Mouse (Mus musculus) midbrain, embryonic 11.5 days (tissue): Measurements from ENCODE around the gene Kcnq4. TPM values are rescaled to one million over a fixed set of nuclear protein-coding genes. Genes with fewer than 3 reads are reported as not detected.
A peak's percentile ranks its signal among the peaks of the same experiment; 100 is the strongest.

ENCODE experiments used
- ATAC-seq: fragments of 200-750 bp; cut with Nextera tagmentation; 2 replicates; pipeline ENCODE4 v1.8.0; 2017; ENCODE audit warnings: moderate TSS enrichment, moderate library complexity; ENCODE audit not compliant: low FRiP score
- DNase-seq: peaks from one replicate; pipeline ENCODE4 v3.0.0; 2015; ENCODE audit warnings: low spot score; ENCODE audit errors: missing footprints
- H3K27ac ChIP-seq: fragments of 300-500 bp; sonication (generic); 2 replicates; pipeline ENCODE4 v1.5.1; 2014; ENCODE audit warnings: low read depth, low read length
- H3K27me3 ChIP-seq: fragments of 300-500 bp; sonication (generic); 2 replicates; pipeline ENCODE4 v1.6.1; 2014; ENCODE audit warnings: mild to moderate bottlenecking, low read length, moderate library complexity, mixed read lengths; ENCODE audit not compliant: control insufficient read depth, insufficient read depth
- H3K36me3 ChIP-seq: fragments of 300-500 bp; sonication (generic); 2 replicates; pipeline ENCODE4 v1.6.1; 2014; ENCODE audit warnings: mild to moderate bottlenecking, low read length, moderate library complexity, mixed read lengths; ENCODE audit not compliant: control insufficient read depth, insufficient read depth
- H3K4me1 ChIP-seq: fragments of 300-500 bp; sonication (generic); 2 replicates; pipeline ENCODE4 v1.6.1; 2014; ENCODE audit warnings: low read length; ENCODE audit not compliant: control insufficient read depth, insufficient read depth
- H3K4me2 ChIP-seq: fragments of 300-500 bp; sonication (generic); 2 replicates; pipeline ENCODE4 v1.6.1; 2014; ENCODE audit warnings: mild to moderate bottlenecking, moderate library complexity
- H3K4me3 ChIP-seq: fragments of 300-500 bp; sonication (generic); 2 replicates; pipeline ENCODE4 v1.5.1; 2014; ENCODE audit warnings: low read depth, low read length
- H3K9ac ChIP-seq: fragments of 300-500 bp; sonication (generic); 2 replicates; pipeline ENCODE4 v1.6.1; 2014; ENCODE audit warnings: low read length
- H3K9me3 ChIP-seq: fragments of 300-500 bp; sonication (generic); 2 replicates; pipeline ENCODE4 v1.6.1; 2016; ENCODE audit warnings: low read length; ENCODE audit not compliant: control insufficient read depth
- WGBS: fragments of 180-500 bp; shearing (Covaris S2); extraction: QIAGEN DNeasy Blood & Tissue Kit; methylation state at CpG from one replicate; pipeline ENCODE4 v1.1.7; 2014; 5-methylcytosine and 5-hydroxymethylcytosine counted together
- polyA plus RNA-seq: library from polyadenylated mRNA; unstranded; fragments of >200 nt; fragmentation: Nextera tagmentation; extraction: Ambion mirVana; gene quantifications from 2 replicates; pipeline ENCODE4 v1.2.1, GENCODE M21; 2014

Kcnq4 gene
- polyA plus RNA-seq, 1 experiment from 2014 or later = 2.3 TPM

DNA sequence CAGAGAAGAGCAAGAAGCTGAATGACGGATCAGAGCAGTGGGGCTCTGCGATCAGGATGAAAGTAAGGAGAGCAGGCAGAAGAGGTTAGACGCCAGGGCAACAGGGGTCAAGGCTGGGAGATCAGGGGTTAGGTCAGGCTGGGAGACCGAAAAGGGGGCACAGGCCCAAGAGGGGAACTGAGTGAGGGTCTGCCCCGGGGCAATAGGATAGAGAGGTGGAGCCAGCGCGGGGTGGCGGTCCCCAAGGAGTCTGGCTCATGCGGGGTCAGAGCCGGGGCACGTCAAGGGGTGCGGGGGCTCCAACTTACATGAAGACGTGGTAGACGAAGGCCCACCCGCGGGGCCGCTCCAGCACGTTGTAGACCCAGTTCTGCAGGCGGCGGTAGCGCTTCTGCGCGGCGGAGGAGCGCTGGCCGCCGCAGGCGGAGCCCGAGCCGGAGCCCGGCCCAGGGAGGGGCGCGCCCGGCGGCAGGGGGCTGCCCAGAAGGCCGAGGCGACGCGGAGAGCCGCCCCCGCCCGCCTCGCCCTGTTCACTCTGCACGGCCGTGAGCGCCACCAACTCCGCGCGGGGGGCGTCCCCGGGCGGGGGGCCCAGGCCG is 1.8 kb downstream of the Kcnq4 start:
- Histone ChIP-seq H3K4me3 (peak overlapping the region; percentile 54), H3K27ac (no peak overlapping the region), H3K27me3 (peaks cover 48% of the 10 kb centered on the region), H3K4me1 (peaks cover 9% of the 10 kb centered on the region), H3K9ac (peak overlapping the region; percentile 67), H3K36me3 (no peaks in the 10 kb centered on the region), H3K9me3 (no peaks in the 10 kb centered on the region), H3K4me2 (peak overlapping the region; percentile 96)
- peak; percentile 72 for ATAC-seq
- 1% methylated on average over 36 of the region's 53 CpGs for WGBS
- DNase-seq = peak; percentile 93

DNA sequence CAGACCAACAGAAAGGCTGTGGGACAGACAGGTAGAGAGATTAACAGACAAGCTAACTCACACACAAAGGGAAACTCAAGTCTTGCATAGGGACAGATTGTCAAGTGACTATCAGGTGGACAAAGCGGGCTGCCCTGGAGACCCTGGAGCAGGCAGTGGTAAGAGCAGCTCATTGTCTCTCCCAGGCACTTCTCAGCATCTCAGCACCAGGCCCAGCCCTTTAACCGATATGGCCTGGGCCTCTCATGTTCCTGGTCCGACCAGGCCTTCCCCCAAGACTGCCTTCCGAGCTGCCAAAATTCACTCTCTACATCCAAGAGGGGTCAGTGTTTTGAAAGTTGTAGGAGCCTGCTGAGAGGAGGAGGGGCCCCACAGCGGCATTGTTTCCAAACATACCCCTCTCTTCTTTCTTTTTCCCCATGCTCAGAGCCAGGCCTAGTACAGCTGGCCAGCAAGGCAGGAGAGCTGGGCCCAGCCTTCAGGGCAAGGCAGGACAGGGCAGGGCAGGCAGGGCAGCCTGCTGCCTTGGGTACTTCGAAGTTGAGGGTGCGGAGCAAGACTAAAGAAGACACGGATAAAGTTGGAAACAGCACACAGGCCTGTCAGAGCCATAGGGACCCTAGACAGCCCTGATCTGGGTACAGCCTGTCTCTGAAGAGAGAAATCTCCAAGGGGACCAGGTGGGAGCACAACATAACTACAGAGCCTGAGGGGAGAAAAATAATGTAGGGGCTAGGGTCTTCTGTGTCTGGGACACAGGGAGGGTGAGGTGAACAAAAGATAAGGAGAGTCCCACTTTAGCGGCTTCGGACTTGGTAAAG is 2.5 kb downstream of the Kcnq4 start:
- DNase-seq = peak; percentile 93
- no peaks in the 10 kb centered on the region for H3K36me3 ChIP-seq
- peak overlapping the region; percentile 15; the same call in 1 of the 2 replicates for H3K4me2 ChIP-seq
- no peak overlapping the region for H3K4me3 ChIP-seq
- ATAC-seq = peak; percentile 17
- peaks cover 48% of the 10 kb centered on the region for H3K27me3 ChIP-seq
- peaks cover 9% of the 10 kb centered on the region for H3K4me1 ChIP-seq
- H3K9ac ChIP-seq = peak overlapping the region; percentile 6; the same call in 1 of the 2 replicates
- WGBS = 5% methylated on average over 10 of the region's 10 CpGs
- H3K9me3 ChIP-seq = no peaks in the 10 kb centered on the region
- H3K27ac ChIP-seq = no peak overlapping the region

DNA sequence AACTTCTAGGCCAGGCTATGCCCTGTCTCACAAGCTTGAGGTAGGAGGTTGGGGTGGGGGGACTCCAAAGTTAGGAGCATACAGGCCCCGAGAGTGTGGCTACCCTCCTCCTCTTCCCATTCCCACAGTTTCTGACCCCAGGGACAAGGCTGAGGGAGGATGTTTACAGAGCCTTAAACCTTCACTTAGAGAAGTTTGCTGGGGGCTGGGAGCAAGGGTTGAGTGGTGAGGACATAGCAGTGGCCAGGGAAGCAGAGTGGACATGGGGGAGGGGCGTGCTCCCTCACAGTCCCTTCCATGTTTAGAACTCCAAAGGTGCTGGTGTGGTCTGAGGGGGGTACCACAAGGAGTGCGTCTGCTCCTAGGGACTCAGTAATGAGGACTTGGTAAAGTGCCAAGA is 4.8 kb downstream of the Kcnq4 start:
- WGBS = 76% methylated on average over 3 of the region's 3 CpGs
- no peak overlapping the region for H3K9ac ChIP-seq
- H3K27me3 ChIP-seq = peaks cover 33% of the 10 kb centered on the region
- no peaks in the 10 kb centered on the region for H3K36me3 ChIP-seq
- H3K4me3 ChIP-seq = no peak overlapping the region
- ATAC-seq = no peak
- H3K4me1 ChIP-seq = peaks cover 9% of the 10 kb centered on the region
- H3K4me2 ChIP-seq = no peak overlapping the region
- DNase-seq = no peak
- no peaks in the 10 kb centered on the region for H3K9me3 ChIP-seq
- H3K27ac ChIP-seq = no peak overlapping the region

DNA sequence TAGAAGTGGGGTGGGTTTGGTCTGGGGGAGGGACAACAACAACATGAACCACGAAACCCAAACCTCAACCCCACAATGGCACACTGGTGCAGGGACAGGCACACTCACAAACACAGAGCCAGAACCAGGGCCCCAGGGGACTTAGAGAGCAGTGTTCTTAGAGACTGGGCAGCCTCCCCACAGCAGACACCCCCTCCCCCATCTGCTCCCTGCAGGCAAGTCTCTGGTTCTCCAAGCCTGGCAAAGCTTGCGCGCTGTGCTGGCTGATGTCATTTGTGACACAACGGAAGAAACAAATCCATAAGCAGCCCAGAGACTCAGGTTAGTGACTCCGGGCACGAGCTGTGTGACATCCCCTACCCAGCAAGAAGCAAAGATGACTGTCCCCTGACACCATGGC is 7.1 kb downstream of the Kcnq4 start:
- no peak overlapping the region for H3K4me2 ChIP-seq
- H3K36me3 ChIP-seq = no peaks in the 10 kb centered on the region
- ATAC-seq = no peak
- H3K9me3 ChIP-seq = no peaks in the 10 kb centered on the region
- peaks cover 6% of the 10 kb centered on the region for H3K4me1 ChIP-seq
- no peak overlapping the region for H3K27ac ChIP-seq
- no peak for DNase-seq
- H3K4me3 ChIP-seq = no peak overlapping the region
- H3K27me3 ChIP-seq = peaks cover 12% of the 10 kb centered on the region; the same call in 1 of the 2 replicates
- H3K9ac ChIP-seq = no peak overlapping the region
- WGBS = 75% methylated on average over 6 of the region's 6 CpGs

DNA sequence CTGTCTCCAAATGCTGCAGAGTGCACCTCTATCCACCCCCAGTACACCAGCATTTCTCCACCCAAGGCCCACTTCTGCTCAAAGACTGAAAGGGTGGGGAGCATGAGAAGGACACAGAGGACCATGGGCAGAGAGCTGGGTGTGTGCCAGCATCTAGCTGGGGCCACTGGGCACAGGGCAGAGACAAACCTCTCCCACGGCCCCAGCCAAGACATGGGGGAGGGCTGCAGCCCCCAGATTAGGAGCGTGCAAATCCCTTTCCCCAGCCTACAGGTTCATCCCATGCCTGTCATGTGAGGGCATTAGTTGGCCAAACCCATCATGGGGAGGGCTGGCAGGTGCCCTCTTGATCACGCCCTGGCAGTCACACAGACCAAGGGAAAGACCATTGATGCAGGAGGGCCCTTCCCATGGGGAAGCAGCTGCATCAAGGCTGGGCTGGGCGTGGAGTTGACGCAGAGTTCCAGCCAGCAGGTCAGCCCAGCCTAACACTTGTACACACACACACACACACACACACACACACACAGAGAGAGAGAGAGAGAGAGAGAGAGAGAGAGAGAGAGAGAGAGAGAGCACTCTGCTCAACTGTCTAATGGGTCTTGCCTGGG is 14.3 kb downstream of the Kcnq4 start:
- WGBS = 66% methylated on average over 5 of the region's 5 CpGs
- H3K4me3 ChIP-seq = no peak overlapping the region
- no peaks in the 10 kb centered on the region for H3K9me3 ChIP-seq
- no peak overlapping the region for H3K4me2 ChIP-seq
- H3K4me1 ChIP-seq = peaks cover 14% of the 10 kb centered on the region
- H3K27me3 ChIP-seq = peaks cover 12% of the 10 kb centered on the region; the same call in 1 of the 2 replicates
- DNase-seq (no peak), ATAC-seq (no peak)
- no peak overlapping the region for H3K27ac ChIP-seq
- no peaks in the 10 kb centered on the region for H3K36me3 ChIP-seq
- H3K9ac ChIP-seq = no peak overlapping the region

DNA sequence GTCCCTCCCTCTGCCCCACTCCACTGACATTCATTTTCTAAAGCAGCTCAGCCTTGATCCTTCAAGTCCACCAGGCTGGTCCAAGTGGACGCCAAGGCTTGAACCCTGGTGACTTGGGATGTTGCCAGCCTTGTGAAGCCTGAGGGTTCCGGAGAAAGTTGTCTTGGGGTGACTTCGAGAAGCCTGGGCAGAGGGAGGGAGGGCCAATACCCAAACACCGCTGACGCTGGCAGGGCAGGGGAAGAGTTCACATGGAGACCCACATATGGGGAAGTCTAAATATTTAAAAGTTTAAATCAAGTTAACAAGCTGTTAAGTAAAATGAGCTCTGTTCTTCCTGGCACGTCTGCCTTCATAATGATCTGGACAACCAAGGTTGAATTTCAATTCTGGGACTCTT is 15.7 kb downstream of the Kcnq4 start:
- WGBS = 77% methylated on average over 6 of the region's 6 CpGs
- no peak for DNase-seq

DNA sequence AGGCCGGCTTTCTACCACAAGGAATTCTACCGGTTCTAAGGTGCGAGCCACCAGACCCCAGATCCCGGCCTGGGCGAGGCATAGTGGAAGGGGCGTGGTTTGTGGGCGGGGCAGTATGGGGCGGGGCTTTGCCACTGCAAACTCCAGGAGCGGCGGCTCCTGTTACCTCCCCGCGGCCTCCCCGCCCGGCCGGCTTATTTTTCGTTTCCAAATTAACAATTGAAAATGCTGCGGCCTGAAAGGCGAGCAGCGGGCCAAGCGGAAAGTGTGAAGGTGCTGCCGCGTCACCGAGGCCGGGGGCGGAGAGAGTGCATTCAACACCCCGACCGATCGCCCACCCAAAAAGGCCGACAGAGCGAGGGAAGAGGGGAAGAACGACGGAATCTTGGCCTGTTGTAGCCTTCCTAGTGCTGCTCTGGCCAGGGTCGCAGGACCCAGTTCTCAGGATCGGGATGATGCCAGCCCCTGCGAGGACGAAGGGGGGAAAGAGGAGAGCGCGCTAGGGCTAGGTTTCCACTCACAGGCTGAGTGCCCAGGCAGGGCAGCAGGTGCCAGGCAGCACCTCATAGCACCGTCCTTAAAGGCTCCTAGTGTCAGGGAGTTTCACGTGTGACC is 17.3 kb downstream of the Kcnq4 start:
- Histone ChIP-seq H3K4me1 (peaks cover 14% of the 10 kb centered on the region), H3K4me3 (peak overlapping the region; percentile 48), H3K27me3 (peaks cover 12% of the 10 kb centered on the region; the same call in 1 of the 2 replicates), H3K36me3 (no peaks in the 10 kb centered on the region), H3K9me3 (no peaks in the 10 kb centered on the region), H3K9ac (peak overlapping the region; percentile 57), H3K4me2 (peak overlapping the region; percentile 87), H3K27ac (no peak overlapping the region)
- under 1% methylated on average over 40 of the region's 40 CpGs for WGBS
- DNase-seq (peak; percentile 98), ATAC-seq (peak; percentile 88)

More for the DNA sequence above, 15.7 kb downstream of the Kcnq4 start:
- Histone ChIP-seq H3K9me3 (no peaks in the 10 kb centered on the region), H3K9ac (no peak overlapping the region), H3K4me3 (no peak overlapping the region), H3K27ac (no peak overlapping the region), H3K4me1 (peaks cover 14% of the 10 kb centered on the region), H3K4me2 (no peak overlapping the region), H3K27me3 (peaks cover 12% of the 10 kb centered on the region; the same call in 1 of the 2 replicates), H3K36me3 (no peaks in the 10 kb centered on the region)
- no peak for ATAC-seq

DNA sequence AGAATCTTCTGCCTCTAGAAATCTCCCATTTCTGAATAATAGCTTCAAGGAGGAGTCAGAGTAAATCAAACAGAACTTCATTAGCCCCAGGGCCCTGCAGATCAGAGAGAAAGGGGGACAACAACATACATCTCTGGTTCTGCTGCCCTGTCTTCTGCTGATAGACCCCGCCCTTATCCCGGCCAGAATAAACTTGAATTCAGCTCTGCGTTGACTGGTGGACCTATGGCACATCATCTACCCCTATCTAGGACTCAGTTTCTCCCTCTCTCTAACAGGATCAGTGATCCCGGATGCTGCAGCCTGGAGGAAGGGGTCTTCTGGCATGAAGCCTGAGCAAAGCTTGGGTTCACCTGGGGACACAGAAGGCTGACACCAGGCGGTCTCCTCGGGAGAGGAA is 17.8 kb downstream of the Kcnq4 start:
- peak overlapping the region; percentile 57; the same call in 1 of the 2 replicates for H3K9ac ChIP-seq
- no peaks in the 10 kb centered on the region for H3K9me3 ChIP-seq
- DNase-seq (no peak), ATAC-seq (peak; percentile 30)
- peaks cover 12% of the 10 kb centered on the region; the same call in 1 of the 2 replicates for H3K27me3 ChIP-seq
- no peak overlapping the region for H3K27ac ChIP-seq
- H3K36me3 ChIP-seq = no peaks in the 10 kb centered on the region
- peaks cover 14% of the 10 kb centered on the region for H3K4me1 ChIP-seq
- WGBS = 28% methylated on average over 6 of the region's 6 CpGs
- H3K4me3 ChIP-seq = peak overlapping the region; percentile 48
- peak overlapping the region; percentile 87 for H3K4me2 ChIP-seq
